Mouse (Mus musculus) forebrain, embryonic 11.5 days (tissue): ENCODE results near the gene Taf9. TPM values are rescaled to one million over a fixed set of nuclear protein-coding genes. Genes with fewer than 3 reads are reported as not detected.

Experiments
- ATAC-seq: fragments of 200-750 bp; cut with Nextera tagmentation; replicated peaks from 2 replicates; pipeline ENCODE4 v1.8.0; 2017; ENCODE audit warnings: moderate TSS enrichment; ENCODE audit not compliant: low FRiP score
- DNase-seq: peaks from one replicate; pipeline ENCODE4 v3.0.0-alpha.2; 2017; ENCODE audit warnings: low spot score
- H3K27ac ChIP-seq: fragments of 300-500 bp; sonication (generic); 2 replicates; pipeline ENCODE4 v1.5.1; 2014; ENCODE audit warnings: low read depth, low read length
- H3K27me3 ChIP-seq: fragments of 300-500 bp; sonication (generic); 2 replicates; pipeline ENCODE4 v1.6.1; 2014; ENCODE audit warnings: mild to moderate bottlenecking, low read length, mixed read lengths; ENCODE audit not compliant: control insufficient read depth, insufficient read depth
- H3K36me3 ChIP-seq: fragments of 300-500 bp; sonication (generic); 2 replicates; pipeline ENCODE4 v1.6.1; 2014; ENCODE audit warnings: mild to moderate bottlenecking, low read length, moderate library complexity, mixed read lengths; ENCODE audit not compliant: control insufficient read depth, insufficient read depth
- H3K4me1 ChIP-seq: fragments of 300-500 bp; sonication (generic); replicated peaks from 2 replicates; pipeline ENCODE4 v1.6.1; 2014; ENCODE audit warnings: low read length, mixed read lengths; ENCODE audit not compliant: control insufficient read depth, insufficient read depth
- H3K4me2 ChIP-seq: fragments of 300-500 bp; sonication (generic); 2 replicates; pipeline ENCODE4 v1.6.1; 2014; ENCODE audit warnings: low read depth, mild to moderate bottlenecking, low read length, moderate library complexity, mixed read lengths; ENCODE audit not compliant: severe bottlenecking
- H3K4me3 ChIP-seq: fragments of 300-500 bp; sonication (generic); 2 replicates; pipeline ENCODE4 v1.5.1; 2014; ENCODE audit warnings: low read depth, low read length
- H3K9ac ChIP-seq: fragments of 300-500 bp; sonication (generic); 2 replicates; pipeline ENCODE4 v1.6.1; 2014; ENCODE audit warnings: low read length
- H3K9me3 ChIP-seq: fragments of 300-500 bp; sonication (generic); 2 replicates; pipeline ENCODE4 v1.6.1; 2016; ENCODE audit warnings: low read length, mixed read lengths; ENCODE audit not compliant: control insufficient read depth
- WGBS: fragments of 180-500 bp; shearing (Covaris S2); extraction: QIAGEN DNeasy Blood & Tissue Kit; methylation state at CpG from one replicate; pipeline ENCODE4 v1.1.7; 2014; 5-methylcytosine and 5-hydroxymethylcytosine counted together
- polyA plus RNA-seq: library from polyadenylated mRNA; unstranded; fragments of >200 nt; fragmentation: Nextera tagmentation; extraction: Ambion mirVana; gene quantifications from 2 replicates; pipeline ENCODE4 v1.2.1, GENCODE M21; 2014

Taf9 gene
- polyA plus RNA-seq, 1 experiment from 2014 or later = 22.6 TPM

- no peak for DNase-seq
- ATAC-seq = no peak
- H3K27ac ChIP-seq = no peak overlapping the region
- no peaks in the 10 kb centered on the region for H3K27me3 ChIP-seq
- H3K4me1 ChIP-seq = no peaks in the 10 kb centered on the region
- H3K4me2 ChIP-seq = no peak overlapping the region
- H3K9me3 ChIP-seq = no peaks in the 10 kb centered on the region
- WGBS = 85% methylated on average over 2 of the region's 2 CpGs
- H3K9ac ChIP-seq = no peak overlapping the region
- no peaks in the 10 kb centered on the region for H3K36me3 ChIP-seq
- no peak overlapping the region for H3K4me3 ChIP-seq
Observed at GRCm38 (mm10) chr13:100682837-100683236, 31.5 kb downstream of the Taf9 start.

GRCm38 (mm10) chr13:100684355-100684754, 33.0 kb downstream of the Taf9 start:
- 75% methylated on average over 2 of the region's 2 CpGs for WGBS

DNA sequence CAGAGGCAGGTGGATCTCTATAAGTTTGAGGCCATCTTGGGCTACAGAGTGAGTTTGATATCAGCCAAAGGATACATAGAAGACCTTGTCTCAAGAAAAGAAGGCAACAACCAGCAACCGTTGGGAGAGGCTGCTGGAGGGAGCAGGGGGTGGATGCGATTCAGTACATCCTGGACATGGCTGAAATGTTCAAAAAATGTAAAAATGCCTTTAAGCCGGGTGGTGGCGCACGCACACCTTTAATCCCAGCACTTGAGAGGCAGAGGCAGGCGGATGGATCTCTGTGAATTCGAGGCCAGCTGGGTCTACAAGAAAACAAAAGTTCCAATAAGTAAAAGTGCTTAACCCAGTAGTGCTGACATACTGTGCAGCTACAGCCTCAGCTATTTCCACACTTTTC, 36.1 kb downstream of the Taf9 start:
- no peaks in the 10 kb centered on the region for H3K4me1 ChIP-seq

More at GRCm38 (mm10) chr13:100684355-100684754, 33.0 kb downstream of the Taf9 start:
- no peak overlapping the region for H3K27ac ChIP-seq
- H3K4me1 ChIP-seq = no peaks in the 10 kb centered on the region
- no peaks in the 10 kb centered on the region for H3K36me3 ChIP-seq
- DNase-seq (no peak), ATAC-seq (no peak)
- H3K4me2 ChIP-seq = no peak overlapping the region
- H3K9me3 ChIP-seq = no peaks in the 10 kb centered on the region
- H3K4me3 ChIP-seq = no peak overlapping the region
- no peaks in the 10 kb centered on the region for H3K27me3 ChIP-seq
- H3K9ac ChIP-seq = no peak overlapping the region

DNA sequence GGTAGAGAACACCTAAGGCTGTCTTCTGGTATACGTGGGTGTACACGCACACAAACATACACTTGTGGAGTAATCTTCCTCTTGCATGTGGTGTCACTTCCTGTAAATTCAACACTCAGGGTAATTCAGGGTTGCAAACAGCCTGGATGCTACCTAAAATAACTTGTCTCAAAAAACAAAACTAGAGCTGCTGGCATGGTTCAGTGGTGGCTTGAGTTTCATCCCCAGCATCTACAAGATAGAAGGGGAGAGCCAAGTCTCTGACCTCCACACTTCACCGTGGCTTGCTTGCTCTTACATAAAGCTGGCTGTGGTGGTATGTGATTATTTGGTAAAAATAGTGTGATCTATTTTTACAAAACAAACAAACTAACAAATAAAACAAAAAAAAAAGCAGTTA, 46.2 kb downstream of the Taf9 start:
- WGBS = 99% methylated on average over 3 of the region's 3 CpGs
- DNase-seq (peak; percentile 11), ATAC-seq (no peak)
- H3K27me3 ChIP-seq = no peaks in the 10 kb centered on the region
- no peak overlapping the region for H3K27ac ChIP-seq
- H3K9me3 ChIP-seq = no peaks in the 10 kb centered on the region
- no peaks in the 10 kb centered on the region for H3K4me1 ChIP-seq
- no peak overlapping the region for H3K9ac ChIP-seq
- H3K36me3 ChIP-seq = peaks cover 7% of the 10 kb centered on the region; the same call in 1 of the 2 replicates
- H3K4me2 ChIP-seq = no peak overlapping the region
- H3K4me3 ChIP-seq = no peak overlapping the region

More for the DNA sequence above, 36.1 kb downstream of the Taf9 start:
- Histone ChIP-seq H3K9ac (no peak overlapping the region), H3K9me3 (no peaks in the 10 kb centered on the region), H3K36me3 (no peaks in the 10 kb centered on the region), H3K27ac (no peak overlapping the region), H3K4me3 (no peak overlapping the region), H3K4me2 (no peak overlapping the region), H3K27me3 (no peaks in the 10 kb centered on the region)
- DNase-seq = no peak
- no peak for ATAC-seq
- 63% methylated on average over 7 of the region's 7 CpGs for WGBS

GRCm38 (mm10) chr13:100698866-100699265, 47.5 kb downstream of the Taf9 start:
- Histone ChIP-seq H3K9ac (no peak overlapping the region), H3K36me3 (peaks cover 12% of the 10 kb centered on the region; the same call in 1 of the 2 replicates), H3K4me3 (no peak overlapping the region), H3K4me2 (no peak overlapping the region), H3K27me3 (no peaks in the 10 kb centered on the region), H3K4me1 (no peaks in the 10 kb centered on the region), H3K27ac (no peak overlapping the region), H3K9me3 (no peaks in the 10 kb centered on the region)
- DNase-seq (peak; percentile 2), ATAC-seq (no peak)
- 96% methylated on average over 10 of the region's 10 CpGs for WGBS

DNA sequence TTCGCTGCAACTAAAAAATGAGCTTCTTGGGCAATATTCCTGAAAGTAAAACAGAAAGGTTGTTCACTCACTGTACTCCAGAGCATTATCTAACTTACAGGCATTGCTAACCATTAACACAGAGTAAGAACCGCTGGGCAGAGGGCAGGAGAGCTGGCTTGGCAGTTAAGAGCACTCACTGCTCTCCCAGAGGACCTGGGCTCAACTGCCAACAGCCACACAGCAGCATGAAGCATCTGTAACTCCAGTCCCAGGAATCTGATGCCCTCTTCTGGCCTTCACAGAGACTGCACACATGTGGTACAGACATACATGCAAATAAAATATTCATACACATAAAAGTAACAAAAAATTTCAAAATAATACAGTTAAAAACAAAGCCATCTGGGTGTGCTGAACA, 52.1 kb downstream of the Taf9 start:
- H3K4me3 ChIP-seq = no peak overlapping the region
- no peaks in the 10 kb centered on the region for H3K27me3 ChIP-seq
- no peaks in the 10 kb centered on the region for H3K9me3 ChIP-seq
- DNase-seq = peak; percentile 28
- no peak overlapping the region for H3K27ac ChIP-seq
- 97% methylated on average over 2 of the region's 2 CpGs for WGBS
- H3K4me2 ChIP-seq = no peak overlapping the region
- H3K9ac ChIP-seq = no peak overlapping the region
- no peak for ATAC-seq
- peaks cover 17% of the 10 kb centered on the region for H3K36me3 ChIP-seq
- no peaks in the 10 kb centered on the region for H3K4me1 ChIP-seq

Other genes with a start within 250 kb of the Taf9 start
- not detected in 2 replicates for gene Naip1, start 198.7 kb upstream of the Taf9 start, polyA plus RNA-seq
- gene Gtf2h2, start 159.0 kb upstream of the Taf9 start, polyA plus RNA-seq = 82.6 and 105 TPM in 2 replicates
- 2.6 and 2.9 TPM in 2 replicates for gene Ocln, start 98.9 kb upstream of the Taf9 start, polyA plus RNA-seq
- gene Marveld2, start 34.6 kb upstream of the Taf9 start, polyA plus RNA-seq = 2.7 and 4.1 TPM in 2 replicates
- 344 and 354 TPM in 2 replicates for gene Ak6, start 600 bp upstream of the Taf9 start, polyA plus RNA-seq
- gene Rad17, start 528 bp upstream of the Taf9 start, polyA plus RNA-seq = 24.9 and 26.4 TPM in 2 replicates
- gene Ccdc125, start 18.1 kb downstream of the Taf9 start, polyA plus RNA-seq = 2.6 and 2.9 TPM in 2 replicates
- gene Cdk7, start 79.4 kb downstream of the Taf9 start, polyA plus RNA-seq = 72.3 and 75.0 TPM in 2 replicates
- gene Mrps36, start 93.1 kb downstream of the Taf9 start, polyA plus RNA-seq = 125 and 140 TPM in 2 replicates
- gene Cenph, start 124.3 kb downstream of the Taf9 start, polyA plus RNA-seq = 61.5 and 65.1 TPM in 2 replicates
- gene Ccnb1, start 135.0 kb downstream of the Taf9 start, polyA plus RNA-seq = 455 and 459 TPM in 2 replicates
- gene Slc30a5, start 181.8 kb downstream of the Taf9 start, polyA plus RNA-seq = 47.1 and 47.3 TPM in 2 replicates